Mouse (Mus musculus): ENCODE data around the gene Cdkal1.

DNA sequence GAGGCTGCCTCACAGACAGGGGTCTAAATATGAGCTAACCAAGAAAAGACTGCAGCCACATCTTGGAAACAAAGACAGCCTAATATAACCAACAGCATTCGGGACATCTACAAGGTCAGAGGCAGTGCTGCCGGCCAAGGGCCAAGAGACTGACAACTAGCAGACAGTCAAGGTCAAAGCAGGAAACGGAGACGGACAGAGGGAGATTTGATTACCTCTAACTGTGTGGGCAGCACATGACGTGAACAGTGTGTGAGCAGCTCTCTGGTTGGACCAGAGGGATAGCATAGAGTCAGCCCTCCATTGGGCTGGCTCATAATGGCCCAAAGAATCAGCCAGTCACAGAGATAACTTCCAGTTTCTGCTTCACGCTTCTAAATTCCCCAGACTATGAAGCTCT is 655.8 kb downstream of the Cdkal1 start:
- TF ChIP-seq MAX (IDR thresholded peaks at IDR 0.05; ENCODE audit: low read depth) (no peak), MYOG (IDR thresholded peaks at IDR 0.05; ENCODE audit: control insufficient read depth in 1 of 3, insufficient read depth in 1 of 3, insufficient read length in 2 of 3, low read depth in 2 of 3) (no peak), MYOD1 (IDR thresholded peaks at IDR 0.05; ENCODE audit: control insufficient read depth in 1 of 3, insufficient read length in 2 of 3, low read depth in 2 of 3) (no peak), POLR2A (IDR thresholded peaks at IDR 0.05; ENCODE audit: insufficient read length, low read depth) (no peak), POLR2AphosphoS2 (IDR thresholded peaks at IDR 0.05; ENCODE audit: insufficient read length, low read depth) (no peak), USF1 (IDR thresholded peaks at IDR 0.05; ENCODE audit: low read depth) (no peak), CEBPB (IDR thresholded peaks at IDR 0.05; ENCODE audit: insufficient read depth, poor library complexity, severe bottlenecking) (no peak), E2F4 (IDR thresholded peaks at IDR 0.05; ENCODE audit: insufficient read depth) (no peak), REST (IDR thresholded peaks at IDR 0.05; ENCODE audit: insufficient read depth, insufficient read length) (no peak), TCF12 (IDR thresholded peaks at IDR 0.05; ENCODE audit: insufficient read depth, poor library complexity, severe bottlenecking) (no peak), SRF (IDR thresholded peaks at IDR 0.05; ENCODE audit: control insufficient read depth, insufficient read length, low read depth) (no peak), TCF3 (IDR thresholded peaks at IDR 0.05; ENCODE audit: insufficient read length, low read depth) (no peak)

Measured in myocyte (in vitro differentiated cells).